Mouse (Mus musculus) neural tube, embryonic 10.5 days (tissue): ENCODE results near the gene Micall2.

Experiments used
- DNase-seq: peaks from one replicate; pipeline ENCODE4 v3.0.0-alpha.2; 2017; ENCODE audit warnings: low spot score; ENCODE audit errors: extremely low spot score

Gene Micall2

DNA sequence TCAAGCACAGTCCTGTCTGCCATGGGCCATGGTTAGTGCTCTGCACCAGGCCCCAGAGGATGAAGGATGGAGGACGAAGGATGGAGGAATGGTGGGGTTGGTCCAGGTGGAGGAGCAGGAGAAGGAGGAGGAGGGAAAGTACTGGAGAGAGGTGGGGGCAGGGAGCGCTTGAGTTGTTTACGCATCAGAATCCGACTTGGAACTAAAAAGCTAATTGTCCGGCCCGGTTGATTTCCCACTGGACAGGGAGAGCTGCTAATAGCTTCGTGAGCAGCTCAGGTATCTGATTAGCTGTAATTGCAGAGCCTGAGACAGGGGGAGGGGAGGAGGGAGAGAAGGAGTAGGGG, 53.5 kb downstream of the Micall2 start:
- DNase-seq, result peak; percentile 31

DNA sequence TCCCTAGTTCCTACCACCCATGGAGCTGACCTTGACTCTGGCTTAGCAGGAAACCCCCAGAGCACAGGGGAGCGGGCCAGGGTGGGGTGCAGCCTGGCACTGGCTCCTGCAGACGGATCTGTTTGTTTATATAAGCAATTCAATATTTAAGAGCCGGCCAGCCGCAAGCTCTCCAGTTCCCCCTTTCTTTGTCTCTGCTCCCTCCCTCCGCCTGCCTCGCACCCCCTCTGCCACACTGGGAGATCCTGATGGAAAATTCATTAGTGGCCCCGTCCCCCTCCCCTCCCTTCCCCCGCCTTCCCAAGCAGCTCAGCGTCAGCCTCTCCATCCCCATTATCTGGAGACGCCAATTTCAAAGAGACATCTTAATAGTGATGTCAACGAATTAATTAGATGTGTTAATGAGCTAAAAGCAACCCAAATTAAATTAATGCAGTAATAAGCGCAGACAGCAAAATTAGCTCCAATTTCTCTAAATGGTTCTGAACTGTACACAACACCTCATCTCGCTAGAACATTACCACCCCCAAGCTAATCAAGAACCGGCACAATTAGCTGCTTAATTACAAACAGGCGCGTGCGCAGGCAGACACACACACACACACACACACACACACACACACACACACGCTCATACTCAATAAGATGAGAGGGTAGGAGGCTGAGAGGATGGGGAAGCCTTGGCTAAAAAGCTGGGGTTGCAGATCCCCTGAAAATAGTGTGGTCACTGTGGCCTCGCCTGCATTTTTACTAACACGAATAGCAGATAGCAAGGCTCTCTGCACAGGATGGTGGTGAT, 54.1 kb downstream of the Micall2 start:
- DNase-seq, result peak; percentile 31

GRCm38 (mm10) chr5:139675707-139675967, 60.5 kb downstream of the Micall2 start:
- no peak for DNase-seq

- DNase-seq, result no peak
These were observed 61.0 kb downstream of the Micall2 start for GRCm38 (mm10) chr5:139674940-139675706.

GRCm38 (mm10) chr5:139669380-139669779, 66.8 kb downstream of the Micall2 start:
- DNase-seq, result peak; percentile 66

GRCm38 (mm10) chr5:139668494-139668893, 67.6 kb downstream of the Micall2 start:
- DNase-seq, result peak; percentile 86

DNA sequence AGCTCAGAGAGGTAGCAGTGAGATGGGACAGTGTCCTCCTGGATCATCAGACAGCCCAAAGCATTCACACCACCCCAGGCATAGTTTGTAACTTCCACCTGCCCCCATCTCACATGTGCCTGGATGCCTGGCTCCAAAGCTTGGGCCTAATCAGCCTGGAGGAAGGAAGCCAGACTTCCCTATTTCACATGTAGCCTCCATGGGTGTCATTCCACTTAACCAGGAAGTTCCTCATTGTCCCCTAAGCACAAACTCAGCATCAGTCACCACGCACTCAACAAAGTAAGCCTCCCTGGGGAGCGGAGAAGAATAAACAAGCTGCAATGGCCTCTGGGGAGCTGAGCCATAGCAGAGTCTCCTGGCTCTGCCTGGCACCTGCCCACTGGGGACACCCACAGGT, 69.6 kb downstream of the Micall2 start:
- DNase-seq, result no peak

DNA sequence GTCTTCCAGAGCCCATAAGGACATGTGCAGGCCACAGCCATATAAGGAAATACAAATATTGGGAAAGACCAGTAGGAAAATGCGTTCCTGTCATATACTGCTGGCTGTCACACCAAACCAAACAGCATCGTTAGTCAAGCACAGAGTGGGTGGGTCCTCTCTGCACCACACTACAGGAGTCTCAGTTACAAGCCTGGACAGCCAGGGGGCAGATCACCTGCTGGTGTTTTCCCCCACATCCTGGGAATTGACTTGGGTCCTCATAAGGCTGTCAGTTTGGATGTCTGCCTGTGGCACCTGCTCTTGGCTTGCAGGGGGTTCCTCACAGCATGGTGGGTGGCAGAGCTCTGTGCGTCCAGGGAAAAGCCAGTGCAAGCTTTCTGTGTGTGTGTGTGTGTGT, 70.8 kb downstream of the Micall2 start:
- no peak for DNase-seq

GRCm38 (mm10) chr5:139661713-139662112, 74.4 kb downstream of the Micall2 start:
- DNase-seq, result no peak

- DNase-seq, result peak; percentile 43
These were observed 76.8 kb downstream of the Micall2 start for GRCm38 (mm10) chr5:139659307-139659706.

GRCm38 (mm10) chr5:139658865-139659264, 77.3 kb downstream of the Micall2 start:
- DNase-seq, result no peak

- DNase-seq, result no peak
These were observed 78.1 kb downstream of the Micall2 start for GRCm38 (mm10) chr5:139657959-139658602.
